Mouse (Mus musculus) inflammation-experienced regulatory T-cells, adult 6 months (primary cell): ENCODE data around the gene Anp32a. TPM values are rescaled to one million over a fixed set of nuclear protein-coding genes. Genes with fewer than 3 reads are reported as not detected.

ENCODE experiments used
- ATAC-seq: one replicate; pipeline ENCODE4 v1.8.0; 2017
- polyA plus RNA-seq, 3 experiments: library from polyadenylated mRNA; unstranded; fragments of 100-300 nt; shearing (Covaris generic); gene quantifications; one replicate each; pipeline ENCODE4 v1.2.1; 2017

The Anp32a gene
- polyA plus RNA-seq, 3 experiments from 2014 or later = 81.5 to 158 (median 100) TPM

DNA sequence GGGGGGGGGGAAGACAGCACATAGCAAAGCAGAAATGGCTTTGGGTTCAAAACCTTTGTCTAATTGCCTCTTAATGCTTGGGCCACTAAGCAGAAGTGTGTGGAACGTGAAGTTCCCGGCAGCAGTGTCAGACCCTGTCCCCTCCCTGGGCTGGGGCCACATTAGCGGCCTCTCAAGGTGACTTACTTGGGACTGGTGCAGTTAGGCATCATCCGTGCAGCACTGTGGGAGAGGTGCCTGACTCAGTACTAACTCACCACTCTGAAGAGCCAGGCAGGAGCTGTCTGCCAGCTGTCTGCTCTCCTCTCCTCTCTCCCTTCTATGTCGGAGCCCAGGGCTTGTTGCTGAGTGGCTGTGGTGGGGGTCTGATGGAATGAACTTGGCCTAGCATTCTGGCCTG is 6.1 kb downstream of the Anp32a start:
- no peak for ATAC-seq

DNA sequence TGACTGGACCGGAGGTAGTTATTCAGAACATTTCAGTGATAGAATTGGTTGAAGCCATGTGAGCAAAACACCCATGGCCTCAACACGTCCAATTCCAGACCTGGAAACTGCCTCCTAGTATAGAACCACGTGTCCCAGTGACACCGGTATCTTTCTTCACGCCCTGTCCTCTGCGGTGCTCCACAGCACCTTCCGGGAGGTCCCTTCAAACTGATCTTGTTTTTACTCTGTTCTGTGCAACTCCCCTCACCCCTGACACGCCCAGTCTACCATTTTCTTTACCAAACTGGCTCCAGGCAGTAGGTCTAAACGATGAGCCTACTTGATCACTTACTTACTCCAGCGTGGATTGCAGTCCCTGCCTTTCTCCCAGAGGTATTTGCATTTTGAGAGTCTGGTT is 7.0 kb downstream of the Anp32a start:
- ATAC-seq = no peak

- no peak for ATAC-seq
These were observed 7.4 kb downstream of the Anp32a start for GRCm38 (mm10) chr9:62348467-62348985.

DNA sequence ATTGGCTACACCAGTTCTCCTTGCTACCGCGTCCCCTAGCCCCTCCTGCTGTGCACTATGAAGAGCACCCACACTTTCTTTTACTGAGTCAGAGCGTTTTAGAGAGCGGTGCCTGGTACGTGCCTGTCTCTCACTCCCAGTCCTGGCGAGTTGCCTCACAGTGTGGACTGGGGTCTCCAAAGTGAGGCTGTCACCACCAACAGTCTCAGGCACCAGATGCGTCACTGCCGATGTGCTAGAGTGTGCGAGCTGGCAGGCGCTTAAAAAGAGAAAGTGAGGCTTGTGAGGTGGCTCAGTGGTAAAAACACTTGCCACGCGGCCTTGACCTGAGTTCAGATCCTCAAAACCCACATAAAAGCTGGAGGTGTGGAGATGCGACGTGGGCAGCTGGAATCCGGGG is 8.2 kb downstream of the Anp32a start:
- no peak for ATAC-seq

DNA sequence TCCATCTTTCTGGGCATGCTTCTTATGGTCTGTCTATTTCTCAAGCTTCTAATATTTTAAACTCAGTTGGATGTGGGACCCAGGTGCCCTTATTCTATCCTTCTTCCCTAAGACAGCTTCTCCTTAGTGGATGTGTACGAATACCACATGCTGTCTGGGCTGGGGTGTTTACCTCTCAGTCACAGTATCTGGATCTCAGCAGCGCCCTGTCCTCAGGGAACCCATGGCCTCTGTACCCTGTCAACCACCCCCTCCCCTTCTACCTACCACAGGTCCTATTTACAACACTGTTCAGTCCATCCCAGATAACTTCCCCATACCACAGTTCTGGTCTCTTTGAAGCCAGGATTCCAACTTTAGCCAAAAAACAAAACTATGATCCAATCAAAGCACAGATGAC is 9.6 kb downstream of the Anp32a start:
- ATAC-seq = no peak

- ATAC-seq = no peak
These were observed 10.1 kb downstream of the Anp32a start for GRCm38 (mm10) chr9:62351200-62351599.

GRCm38 (mm10) chr9:62353784-62354183 is 12.7 kb downstream of the Anp32a start:
- ATAC-seq = peak; percentile 90

GRCm38 (mm10) chr9:62354838-62355719 is 14.0 kb downstream of the Anp32a start:
- ATAC-seq = no peak

DNA sequence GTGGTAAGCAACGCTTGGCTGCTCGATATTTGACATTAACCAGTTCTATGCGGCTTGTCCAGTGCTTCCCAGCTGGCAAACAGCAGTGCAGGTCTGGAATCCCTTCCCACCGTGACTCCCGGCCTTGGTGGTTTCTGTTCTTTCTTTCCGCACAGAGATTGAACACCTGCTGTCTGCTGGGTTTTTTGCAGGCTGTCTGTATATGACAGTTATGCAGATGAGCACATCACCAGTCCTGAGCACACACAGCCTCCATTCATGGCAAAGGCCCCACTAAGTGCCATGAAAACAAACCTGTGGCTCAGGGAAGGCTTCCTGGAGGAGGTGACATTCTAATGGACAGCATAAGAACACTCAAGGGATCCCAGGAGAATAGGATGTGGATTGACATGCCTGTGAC is 14.7 kb downstream of the Anp32a start:
- no peak for ATAC-seq

DNA sequence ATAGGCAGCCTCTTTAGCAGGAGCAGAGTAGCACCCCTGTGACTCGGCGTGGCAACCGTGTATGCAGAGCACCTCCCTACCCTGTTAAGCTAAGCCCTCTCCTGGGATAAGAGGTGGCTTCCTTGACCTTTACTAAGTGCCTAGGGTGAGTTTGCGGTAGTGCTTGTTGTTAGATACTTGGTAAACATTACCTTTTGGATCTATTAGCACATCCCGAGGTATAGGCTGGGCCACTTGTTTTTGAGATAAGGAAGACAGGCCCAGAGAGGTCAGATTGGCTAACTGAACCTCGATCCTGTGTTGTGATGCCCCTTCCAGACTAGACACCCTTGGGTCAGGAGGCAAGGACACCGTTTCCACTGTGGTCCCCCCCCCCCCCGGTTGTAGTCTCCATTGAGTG is 16.5 kb downstream of the Anp32a start:
- no peak for ATAC-seq

GRCm38 (mm10) chr9:62358851-62359250 is 17.8 kb downstream of the Anp32a start:
- ATAC-seq = no peak

GRCm38 (mm10) chr9:62360889-62361288 is 19.8 kb downstream of the Anp32a start:
- ATAC-seq = no peak

DNA sequence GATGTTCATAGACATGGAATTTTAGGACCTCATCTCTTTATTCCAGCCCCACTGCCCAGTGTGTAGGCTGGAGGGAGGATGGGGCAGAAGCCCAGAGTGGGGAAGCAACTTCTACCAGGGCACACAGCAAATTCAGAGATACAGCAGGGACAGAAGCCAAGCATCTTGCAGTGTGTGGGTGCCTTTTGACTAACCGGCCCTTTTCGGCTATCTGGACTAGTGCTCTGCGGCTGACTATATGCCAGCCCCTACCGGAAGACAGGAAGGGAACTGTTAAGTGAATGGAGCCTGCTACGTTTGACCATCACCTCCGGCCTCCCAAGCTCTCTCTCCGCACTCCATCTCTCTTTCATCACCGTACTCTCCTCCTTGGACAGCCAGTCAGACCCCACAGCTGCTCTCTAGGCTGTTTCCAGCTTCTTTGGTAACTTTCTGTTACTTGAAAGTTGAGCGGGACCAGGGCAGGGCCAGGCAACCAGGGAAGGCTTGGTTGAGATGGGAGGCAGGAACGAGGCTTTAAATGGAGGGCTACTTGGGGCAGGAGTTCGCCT is 21.8 kb downstream of the Anp32a start:
- no peak for ATAC-seq

- ATAC-seq = peak; percentile 84
These were observed 22.5 kb downstream of the Anp32a start for GRCm38 (mm10) chr9:62363619-62364018.

DNA sequence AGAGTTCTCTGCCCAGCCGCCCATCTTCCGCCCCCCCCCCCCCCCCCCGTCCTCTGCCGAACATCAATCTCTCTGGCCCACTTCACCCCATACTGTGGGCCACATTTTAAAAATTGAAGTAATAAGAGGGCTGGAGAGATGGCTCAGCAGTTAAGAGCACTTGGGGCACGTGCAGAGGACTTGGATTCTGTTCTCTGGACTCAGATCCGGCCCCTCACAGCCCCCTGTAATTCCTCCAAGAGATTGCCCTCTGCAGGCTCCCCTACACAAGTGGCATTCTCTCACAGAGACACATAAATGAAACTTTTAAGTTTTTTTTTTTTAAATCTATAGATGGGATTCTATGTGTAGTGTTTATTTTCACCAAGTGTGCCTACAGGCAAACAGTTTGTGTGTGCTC is 23.1 kb downstream of the Anp32a start:
- no peak for ATAC-seq

GRCm38 (mm10) chr9:62364831-62365230 is 23.7 kb downstream of the Anp32a start:
- ATAC-seq = no peak

GRCm38 (mm10) chr9:62365326-62366080 is 24.4 kb downstream of the Anp32a start:
- no peak for ATAC-seq

DNA sequence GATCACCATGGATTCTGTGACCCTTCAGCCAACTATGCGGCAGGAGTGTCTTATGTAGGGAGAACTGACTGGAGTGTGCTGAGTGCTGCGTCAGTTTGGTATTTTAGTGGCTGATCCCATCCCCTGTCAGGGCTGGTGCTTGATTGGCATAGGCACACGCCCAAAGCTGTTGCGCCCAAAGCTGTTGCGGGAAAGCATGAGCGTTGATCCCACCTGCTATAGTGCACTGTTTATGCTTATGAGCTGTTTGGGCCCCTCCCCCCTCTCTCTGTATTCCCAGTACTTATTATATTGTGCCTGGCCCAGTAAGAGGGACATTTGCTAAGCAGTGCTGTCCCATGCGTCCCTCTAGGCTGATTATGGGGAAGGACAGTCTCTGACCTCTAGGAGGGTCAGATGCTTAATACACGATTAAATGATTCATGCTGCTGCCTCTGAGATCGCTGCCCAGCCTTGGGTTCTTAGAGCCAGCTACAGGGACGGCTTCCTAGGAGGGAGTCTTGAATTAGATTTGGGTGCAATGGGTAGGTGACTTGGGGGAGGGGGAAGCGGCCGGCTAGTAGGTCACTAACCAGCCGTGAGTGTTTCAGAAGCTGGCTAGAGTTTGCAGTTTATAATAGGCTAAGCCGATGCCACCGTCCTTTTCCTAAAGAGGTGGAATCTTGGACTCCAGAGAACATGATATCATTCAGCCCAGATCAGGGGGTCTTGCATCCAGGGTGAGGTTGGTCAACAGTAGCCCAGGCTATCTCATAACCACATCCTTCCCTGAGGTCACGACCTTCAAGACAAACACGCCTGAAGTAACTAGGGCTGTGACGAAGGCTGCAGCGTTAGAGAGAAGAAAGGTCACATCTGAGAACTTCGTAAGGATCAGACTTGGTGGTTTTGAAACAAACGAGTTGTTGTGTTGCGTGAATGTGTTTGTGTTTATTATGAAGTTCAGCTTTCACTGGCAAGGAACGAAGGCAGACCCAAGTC is 25.7 kb downstream of the Anp32a start:
- ATAC-seq = no peak

GRCm38 (mm10) chr9:62367510-62368071 is 26.5 kb downstream of the Anp32a start:
- ATAC-seq = peak; percentile 30

DNA sequence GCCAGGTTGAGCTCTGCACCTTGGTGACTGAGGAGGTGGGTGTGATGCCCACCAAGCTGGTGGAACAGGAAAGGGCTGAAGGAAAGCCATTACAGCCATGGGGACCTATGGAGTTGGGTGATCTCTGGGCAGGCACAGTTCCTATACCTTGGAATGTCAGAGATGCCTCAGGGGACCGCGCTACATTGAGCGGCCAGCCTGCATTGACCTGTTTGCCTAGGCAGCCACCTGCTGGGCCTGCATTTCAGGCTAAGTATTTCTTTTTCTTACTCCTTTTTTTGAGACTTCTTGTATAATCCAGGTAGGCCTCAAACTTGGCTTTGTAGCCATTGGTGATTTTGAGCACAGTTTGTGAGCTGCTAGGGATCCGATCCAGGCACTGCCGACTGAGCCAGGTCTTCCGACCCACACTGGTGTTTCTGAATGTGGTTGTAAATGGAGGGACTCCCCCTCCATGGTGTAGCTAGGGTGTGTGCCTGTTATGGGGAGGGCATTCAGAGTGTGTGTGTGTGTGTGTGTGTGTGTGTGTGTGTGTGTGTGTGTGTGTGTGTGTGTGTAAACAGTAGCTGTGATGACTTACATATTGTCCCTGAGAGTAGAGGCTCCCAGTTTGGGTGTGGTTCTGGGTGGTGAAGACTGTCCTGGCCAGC is 27.3 kb downstream of the Anp32a start:
- ATAC-seq = peak; percentile 44

DNA sequence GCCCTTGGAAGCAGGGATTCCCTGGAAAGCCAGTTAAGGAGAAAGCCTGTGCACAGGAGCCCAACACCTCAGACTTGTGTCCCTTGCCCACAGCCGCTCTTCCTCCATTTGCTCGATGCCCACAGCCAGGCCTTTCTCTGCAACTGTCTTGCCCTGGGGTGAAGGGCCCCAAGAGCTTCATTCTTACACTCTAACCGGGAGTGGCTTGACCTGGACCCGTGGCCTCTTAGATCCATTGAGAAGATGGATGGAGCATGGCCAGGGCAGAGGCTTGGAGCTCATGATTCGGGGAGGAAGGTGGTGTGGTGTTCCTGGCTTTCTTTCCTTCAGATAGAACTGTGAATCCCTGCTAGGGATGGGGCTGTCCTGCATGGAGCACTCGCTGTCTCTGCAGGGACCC is 28.1 kb downstream of the Anp32a start:
- ATAC-seq = no peak
